Mouse (Mus musculus) granulocyte monocyte progenitor cell, adult 5-6 weeks (primary cell): ENCODE results near the gene Myo18a. TPM values are rescaled to one million over a fixed set of nuclear protein-coding genes. Genes with fewer than 3 reads are reported as not detected.

Source experiments
- ATAC-seq: replicated peaks from 2 replicates; pipeline ENCODE4 v1.8.0; 2016; ENCODE audit warnings: mild to moderate bottlenecking, moderate TSS enrichment, inconsistent platforms; ENCODE audit not compliant: poor library complexity, severe bottlenecking
- total RNA-seq, 2 experiments: library from RNA; stranded (forward) in 1 of 2; stranded (reverse) in 1 of 2; fragments of 200-712, 200-1000 nt in 1 of 2; fragments of >200 nt in 1 of 2; fragmentation: Nextera tagmentation in 1 of 2; gene quantifications; 2 replicates each; pipeline ENCODE4 v1.2.3; 2014 to 2017

The Myo18a gene
- total RNA-seq, 2 experiments from 2014 or later = 49.3 to 66.5 TPM

GRCm38 (mm10) chr11:77791752-77792565, 28.9 kb downstream of the Myo18a start:
- ATAC-seq = peak; percentile 24; the same call in 1 of the 2 replicates

DNA sequence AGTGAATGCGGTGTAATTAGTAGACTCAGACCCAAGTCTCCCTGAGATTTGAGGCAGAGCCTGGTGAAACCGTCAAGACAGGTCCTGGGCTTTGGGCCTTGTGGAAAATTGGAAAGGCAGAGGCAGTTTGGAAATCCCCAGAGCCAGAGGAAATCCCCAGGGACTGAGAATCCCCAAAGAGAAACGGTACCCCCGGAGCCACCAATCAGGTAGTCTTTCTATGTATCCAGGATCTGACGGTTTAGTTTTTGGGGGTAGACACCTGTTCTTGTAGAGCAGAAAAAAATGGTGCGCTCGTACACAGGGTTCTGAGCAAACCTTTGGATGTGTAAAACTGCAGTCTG, 29.5 kb downstream of the Myo18a start:
- no peak for ATAC-seq

DNA sequence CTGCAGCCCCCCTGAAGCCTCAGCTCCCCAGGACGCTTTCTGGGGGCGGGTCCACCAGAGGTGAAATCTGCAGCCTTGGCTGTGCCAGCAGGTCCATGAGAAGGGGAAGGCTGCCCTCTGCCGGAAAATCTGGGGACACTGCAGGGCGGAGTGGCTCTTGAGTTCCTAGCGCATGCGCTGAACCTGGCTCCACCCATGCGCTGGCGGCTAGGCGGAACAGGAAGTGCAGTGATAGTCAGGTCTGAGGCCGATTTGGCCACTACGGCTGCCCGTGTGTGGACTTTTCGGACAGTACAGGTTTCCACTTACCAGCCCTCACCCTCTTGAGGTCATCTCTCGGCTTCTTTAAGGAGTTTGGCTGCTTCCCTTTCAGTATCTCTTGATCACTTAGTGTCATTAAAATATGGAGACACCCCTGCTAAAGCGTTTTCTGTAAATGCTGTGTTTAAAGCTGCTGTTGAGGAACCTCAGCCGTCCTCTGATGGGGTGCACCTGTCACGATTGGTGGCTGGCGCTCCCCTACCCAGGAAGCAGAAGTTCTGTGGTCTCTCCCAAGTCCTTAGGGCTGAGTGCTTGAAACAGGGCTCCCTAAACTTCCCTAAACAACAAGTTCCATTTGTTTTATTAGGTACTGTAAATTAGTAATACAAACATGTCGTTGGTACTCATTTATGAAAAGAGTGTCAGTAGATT, 30.3 kb downstream of the Myo18a start:
- peak; percentile 91 for ATAC-seq

- ATAC-seq = no peak
These were observed 32.2 kb downstream of the Myo18a start for GRCm38 (mm10) chr11:77795216-77795615.

- ATAC-seq = no peak
These were observed 37.4 kb downstream of the Myo18a start for GRCm38 (mm10) chr11:77800491-77800868.

- ATAC-seq = peak; percentile 78
These were observed 38.0 kb downstream of the Myo18a start for GRCm38 (mm10) chr11:77800869-77801701.

DNA sequence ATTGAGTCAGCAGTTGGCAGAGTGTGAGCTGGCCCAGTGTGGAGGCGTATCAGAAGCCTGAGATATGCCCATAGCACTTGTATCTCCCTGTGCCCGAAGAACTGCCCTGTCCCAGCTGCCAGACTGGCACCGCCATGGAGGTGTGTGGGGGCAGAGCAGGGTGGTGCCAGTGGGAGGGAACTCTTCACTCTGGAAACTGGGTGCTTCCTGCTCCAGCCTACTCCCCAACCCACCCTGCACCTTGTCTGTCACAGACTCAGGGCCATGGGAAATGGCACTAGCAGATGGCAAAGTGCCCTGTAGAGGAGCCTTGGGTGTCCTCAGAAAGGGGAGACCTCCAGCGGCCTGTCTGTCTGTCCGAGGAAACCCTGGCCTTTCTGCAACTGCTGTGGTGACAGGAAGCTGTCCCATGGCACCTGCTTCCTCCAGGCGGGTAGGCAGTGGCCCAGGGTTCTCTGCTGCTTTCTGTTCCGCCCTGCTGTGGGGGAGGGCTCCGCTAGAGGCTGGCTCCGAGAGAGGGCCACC, 39.4 kb downstream of the Myo18a start:
- peak; percentile 76 for ATAC-seq

DNA sequence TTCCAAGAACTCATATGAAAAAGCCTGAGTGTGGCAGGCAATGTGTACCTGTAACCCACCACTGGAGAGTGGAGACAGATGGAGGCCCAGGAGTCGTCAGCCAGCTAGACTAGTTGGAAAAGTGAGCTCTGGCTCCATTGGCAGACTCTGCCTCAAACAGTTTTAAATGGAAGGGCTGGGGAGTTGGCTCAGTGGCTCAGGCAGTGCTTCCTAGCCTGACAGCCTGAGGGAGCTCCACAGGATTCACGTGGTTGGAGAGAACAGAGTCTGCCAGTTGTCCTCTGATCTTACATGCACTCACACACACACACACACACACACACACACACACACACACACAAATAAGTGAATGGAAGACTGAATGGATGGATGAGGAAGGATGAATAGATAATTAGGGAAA, 43.2 kb downstream of the Myo18a start:
- ATAC-seq = no peak

- ATAC-seq = no peak
These were observed 43.8 kb downstream of the Myo18a start for GRCm38 (mm10) chr11:77806855-77807254.

DNA sequence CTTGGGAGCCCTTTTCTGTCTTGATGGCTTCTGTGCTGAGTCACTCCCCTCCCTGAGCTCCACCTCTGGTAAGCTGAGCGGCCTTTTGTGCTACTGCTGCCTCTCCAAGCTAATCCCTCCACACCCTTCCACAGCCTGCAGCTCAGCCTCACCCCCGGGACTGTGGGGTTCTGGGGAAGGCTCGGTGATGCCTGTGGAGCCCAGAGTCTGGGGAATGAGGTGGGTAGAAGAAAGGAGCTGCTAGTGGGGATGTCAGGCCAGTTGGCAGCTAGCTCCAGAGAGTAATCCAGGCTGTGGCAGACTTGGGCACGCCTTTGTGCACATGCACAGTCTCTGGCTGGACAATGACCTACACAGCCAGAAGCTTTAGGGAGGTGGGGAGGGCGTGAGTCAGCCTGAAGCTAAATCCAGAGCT, 45.0 kb downstream of the Myo18a start:
- no peak for ATAC-seq

DNA sequence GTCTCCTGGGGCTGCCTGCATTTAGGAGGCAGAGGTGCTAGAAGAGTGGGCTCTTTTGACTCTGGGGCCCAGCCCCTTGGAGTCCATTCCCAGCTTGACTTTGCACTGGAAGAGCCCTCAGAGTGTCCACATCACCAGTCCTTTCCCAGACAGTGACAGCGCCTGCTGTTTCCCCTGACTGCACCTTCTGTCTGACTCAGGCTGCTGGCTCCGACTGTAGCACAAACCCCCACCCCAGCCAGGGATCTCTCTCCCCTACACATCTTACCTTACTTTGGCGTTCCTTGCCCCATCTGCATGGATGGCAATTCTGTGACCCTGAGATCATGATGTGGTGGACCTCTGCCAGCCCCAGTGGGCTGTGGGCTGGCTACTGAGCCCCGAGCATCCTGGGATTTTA, 46.2 kb downstream of the Myo18a start:
- ATAC-seq = no peak

GRCm38 (mm10) chr11:77810018-77810417, 47.0 kb downstream of the Myo18a start:
- ATAC-seq = no peak

DNA sequence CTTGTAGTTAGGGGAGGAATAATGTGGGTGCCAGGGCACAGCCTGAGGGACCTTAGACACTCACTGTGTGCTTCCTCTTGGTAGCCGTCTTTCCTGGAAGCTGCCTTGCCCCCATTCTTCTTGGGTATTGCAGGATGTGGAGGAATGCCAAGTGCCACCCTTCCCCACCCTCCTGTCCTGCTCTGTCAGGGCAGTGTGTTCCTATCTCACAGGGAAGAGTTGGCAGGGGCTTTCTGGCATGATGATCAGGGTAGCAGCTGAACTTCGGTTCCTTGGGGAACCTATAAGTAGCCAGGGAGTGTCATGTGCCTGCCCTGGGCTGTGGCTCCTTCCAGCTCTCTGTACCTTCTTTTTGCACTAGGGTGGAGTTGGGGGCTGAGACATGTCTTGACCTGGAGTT, 50.9 kb downstream of the Myo18a start:
- no peak for ATAC-seq

- peak; percentile 85 for ATAC-seq
These were observed 53.0 kb downstream of the Myo18a start for GRCm38 (mm10) chr11:77816003-77816402.

- ATAC-seq = no peak
These were observed 58.6 kb downstream of the Myo18a start for GRCm38 (mm10) chr11:77821648-77822047.

- peak; percentile 22; the same call in 1 of the 2 replicates for ATAC-seq
These were observed 59.7 kb downstream of the Myo18a start for GRCm38 (mm10) chr11:77822781-77823180.

DNA sequence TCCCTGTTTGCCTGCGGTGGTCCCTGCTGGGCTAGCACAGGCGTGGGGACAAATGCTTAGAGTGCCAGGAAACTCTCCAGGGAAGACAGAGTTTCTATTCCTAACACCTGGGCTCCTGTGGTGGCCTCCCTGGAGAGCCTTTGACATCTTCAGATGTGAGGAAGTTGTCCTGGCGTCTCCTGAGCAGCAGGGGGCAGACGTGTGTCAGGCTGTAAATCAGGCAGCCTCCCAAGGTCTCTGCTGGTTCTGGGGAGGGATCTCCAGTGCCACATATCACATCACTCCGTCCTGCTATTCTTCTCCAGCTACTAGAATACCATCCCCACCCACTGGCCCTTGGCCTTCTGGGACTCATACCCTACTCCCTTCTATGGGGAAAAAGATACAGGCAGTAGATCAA, 62.8 kb downstream of the Myo18a start:
- ATAC-seq = peak; percentile 47

DNA sequence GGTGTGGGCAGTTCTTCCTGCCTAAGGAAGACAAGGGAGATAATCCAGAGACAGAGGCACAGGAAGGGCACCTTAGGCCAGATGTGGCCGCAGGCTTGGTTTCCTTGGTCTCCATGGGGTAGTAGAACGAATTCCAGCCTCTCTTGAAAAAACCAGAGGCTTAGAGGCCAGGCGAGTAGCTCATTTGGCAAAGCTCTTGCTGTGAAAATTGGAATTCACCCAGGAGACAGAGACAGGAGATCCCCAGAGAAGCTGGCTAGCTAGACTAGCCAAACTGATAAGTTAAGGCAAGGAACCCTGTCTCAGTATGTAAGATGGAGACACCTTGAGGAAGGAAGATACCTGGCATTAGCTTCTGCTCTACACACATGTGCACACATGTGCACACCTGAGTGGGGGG, 63.3 kb downstream of the Myo18a start:
- no peak for ATAC-seq

DNA sequence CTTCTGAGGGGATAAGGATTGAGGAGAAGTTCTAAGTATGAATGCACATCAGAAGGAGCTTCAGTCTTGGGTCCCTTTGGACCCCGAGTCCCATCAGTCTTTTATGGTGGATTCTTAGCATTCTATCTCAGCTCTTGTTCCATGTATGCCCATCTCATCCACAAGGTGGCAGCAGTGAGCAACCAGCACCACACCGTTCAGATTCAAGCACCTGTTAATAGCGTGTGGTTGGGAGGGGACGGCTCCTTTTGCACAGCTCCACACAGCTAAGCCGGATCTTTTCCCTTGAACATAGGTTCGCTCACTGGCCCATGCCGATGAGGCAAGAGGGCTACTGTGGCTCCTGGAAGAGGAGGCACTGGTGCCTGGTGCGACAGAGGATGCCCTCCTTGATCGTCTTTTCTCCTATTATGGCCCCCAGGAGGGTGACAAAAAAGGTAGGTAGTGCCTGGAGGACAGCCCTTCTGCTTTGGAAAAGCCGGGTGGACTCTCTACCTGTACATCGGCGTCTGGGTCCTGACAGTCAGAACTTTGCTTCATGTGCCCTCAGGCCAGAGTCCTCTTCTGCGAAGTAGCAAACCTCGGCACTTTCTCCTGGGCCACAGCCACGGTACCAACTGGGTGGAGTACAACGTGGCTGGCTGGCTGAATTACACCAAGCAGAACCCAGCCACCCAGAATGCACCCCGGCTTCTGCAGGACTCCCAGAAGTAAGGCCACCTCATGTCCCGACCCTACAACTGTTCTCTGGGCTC, 64.4 kb downstream of the Myo18a start:
- peak; percentile 43 for ATAC-seq

DNA sequence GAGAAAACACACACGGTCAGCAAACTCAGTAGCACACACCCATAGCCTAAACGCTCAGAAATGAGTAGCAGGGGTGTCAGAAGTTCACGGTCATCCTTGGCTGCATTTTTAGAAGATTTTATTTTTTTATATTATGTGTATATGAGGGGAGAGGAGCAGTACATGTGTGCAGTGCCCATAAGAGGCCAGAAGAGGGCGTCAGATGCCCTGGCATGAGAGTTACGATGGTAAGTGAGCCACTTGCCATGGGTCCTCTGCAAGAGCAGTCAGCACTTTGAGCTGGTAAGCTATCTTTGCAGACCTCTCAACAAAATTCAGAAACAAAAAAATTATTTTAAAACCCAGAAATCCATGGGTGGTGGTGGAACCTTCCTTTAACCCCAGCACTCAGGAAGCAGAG, 65.1 kb downstream of the Myo18a start:
- ATAC-seq = no peak
